Mouse (Mus musculus) urinary bladder, postnatal 25 days (tissue): ENCODE data around the gene Trabd2b.

Experiments used
- DNase-seq: peaks from one replicate; pipeline ENCODE4 v3.0.0; 2022; ENCODE audit warnings: low spot score

Gene Trabd2b

GRCm38 (mm10) chr4:114495688-114496426 is 89.3 kb downstream of the Trabd2b start:
- no peak for DNase-seq

GRCm38 (mm10) chr4:114499650-114500049 is 93.1 kb downstream of the Trabd2b start:
- no peak for DNase-seq

- DNase-seq, result no peak
Measured at GRCm38 (mm10) chr4:114500317-114500716, 93.8 kb downstream of the Trabd2b start.

- DNase-seq, result no peak
Measured at GRCm38 (mm10) chr4:114501048-114501447, 94.5 kb downstream of the Trabd2b start.

GRCm38 (mm10) chr4:114501611-114502010 is 95.1 kb downstream of the Trabd2b start:
- no peak for DNase-seq

- DNase-seq, result no peak
Measured at GRCm38 (mm10) chr4:114504227-114505041, 97.9 kb downstream of the Trabd2b start.

- DNase-seq, result no peak
Measured at GRCm38 (mm10) chr4:114509601-114510000, 103.1 kb downstream of the Trabd2b start.

- no peak for DNase-seq
Measured at GRCm38 (mm10) chr4:114511649-114512048, 105.1 kb downstream of the Trabd2b start.

- no peak for DNase-seq
Measured at GRCm38 (mm10) chr4:114513149-114513548, 106.6 kb downstream of the Trabd2b start.

- no peak for DNase-seq
Measured at GRCm38 (mm10) chr4:114515330-114515771, 108.8 kb downstream of the Trabd2b start.

GRCm38 (mm10) chr4:114516651-114517050 is 110.1 kb downstream of the Trabd2b start:
- DNase-seq, result no peak

GRCm38 (mm10) chr4:114518061-114518460 is 111.5 kb downstream of the Trabd2b start:
- no peak for DNase-seq

- DNase-seq, result no peak
Measured at GRCm38 (mm10) chr4:114518571-114518970, 112.0 kb downstream of the Trabd2b start.

GRCm38 (mm10) chr4:114519321-114519720 is 112.8 kb downstream of the Trabd2b start:
- no peak for DNase-seq

- DNase-seq, result no peak
Measured at GRCm38 (mm10) chr4:114519966-114520365, 113.4 kb downstream of the Trabd2b start.

GRCm38 (mm10) chr4:114523335-114524188 is 117.0 kb downstream of the Trabd2b start:
- no peak for DNase-seq

- DNase-seq, result no peak
Measured at GRCm38 (mm10) chr4:114531591-114531990, 125.1 kb downstream of the Trabd2b start.

- no peak for DNase-seq
Measured at GRCm38 (mm10) chr4:114533894-114534754, 127.6 kb downstream of the Trabd2b start.

- DNase-seq, result no peak
Measured at GRCm38 (mm10) chr4:114537376-114537974, 131.0 kb downstream of the Trabd2b start.

- no peak for DNase-seq
Measured at GRCm38 (mm10) chr4:114540031-114540430, 133.5 kb downstream of the Trabd2b start.

- DNase-seq, result no peak
Measured at GRCm38 (mm10) chr4:114541221-114541620, 134.7 kb downstream of the Trabd2b start.
